Mouse (Mus musculus): ENCODE measurements around the gene Duoxa2. TPM values are rescaled to one million over a fixed set of nuclear protein-coding genes. Genes with fewer than 3 reads are reported as not detected.

Duoxa2 gene
- total RNA-seq (2015) (not detected in 2 replicates), total RNA-seq (2017) (not detected in 2 replicates)

DNA sequence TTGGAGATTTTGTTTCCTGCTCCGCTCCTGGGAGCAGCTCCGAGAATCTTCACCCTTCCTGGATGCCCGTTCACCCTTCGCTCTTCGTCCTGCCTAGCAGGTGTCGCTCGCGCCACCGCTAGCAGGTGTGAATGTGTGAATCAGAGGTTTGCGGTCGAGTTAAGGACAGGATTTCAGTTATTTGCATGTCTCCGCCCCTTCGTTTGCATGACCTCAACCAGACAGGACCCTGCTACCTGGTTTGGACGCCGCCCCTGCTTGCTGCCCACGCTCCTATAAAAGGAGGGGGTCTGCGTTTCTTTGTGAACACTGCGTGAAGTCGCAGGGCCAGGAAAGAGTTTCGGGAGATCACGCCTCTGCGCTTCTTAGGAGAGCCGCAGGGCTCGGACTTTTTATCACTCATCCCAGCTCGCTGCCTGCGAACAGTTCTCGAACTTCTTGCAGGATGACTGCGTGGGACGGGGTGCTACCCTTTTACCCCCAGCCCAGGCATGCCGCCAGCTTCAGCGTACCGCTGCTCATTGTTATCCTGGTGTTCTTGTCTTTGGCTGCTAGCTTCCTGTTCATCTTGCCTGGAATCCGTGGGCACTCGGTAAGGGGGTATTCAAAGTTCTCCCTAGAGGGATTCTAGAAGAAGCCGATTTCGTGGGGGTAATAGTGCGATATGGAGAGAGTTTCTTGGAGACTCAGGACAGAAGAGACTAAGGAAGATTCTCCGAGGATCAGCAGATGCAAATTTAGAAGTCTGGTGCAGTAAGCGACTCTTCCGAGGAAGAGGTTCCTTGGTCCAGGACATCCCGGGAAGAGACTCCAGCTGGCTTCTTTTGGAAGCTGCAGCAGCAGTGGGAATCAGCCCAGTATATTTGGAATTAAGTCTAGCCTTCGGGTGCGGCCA, at the start of gene Duoxa2:
TSS of gene Duoxa2 (plus strand) at position 305 of the 895 bp plus-strand sequence.
- ATAC-seq (replicated peaks; ENCODE audit: poor library complexity): no peak

DNA sequence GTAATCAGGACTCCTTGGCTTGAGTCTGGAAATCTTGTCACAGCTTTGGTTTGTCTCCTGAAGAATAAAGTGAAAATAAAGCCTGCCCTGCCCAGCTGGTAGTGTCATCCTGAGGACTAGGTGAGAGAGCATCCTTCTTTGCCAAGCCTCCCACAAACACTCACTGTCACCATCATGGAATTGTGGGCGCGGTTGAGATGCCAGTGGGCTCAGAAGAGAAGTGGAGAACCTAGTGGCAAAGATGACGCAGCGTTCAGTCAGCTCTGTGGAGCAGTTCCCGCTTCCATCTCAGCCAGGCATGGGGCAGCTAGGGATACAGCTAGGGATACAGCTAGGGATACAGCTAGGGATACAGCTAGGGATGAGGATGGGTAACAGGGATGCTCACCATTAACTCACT, 42.7 kb upstream of the Duoxa2 start:
- no peak for ATAC-seq (replicated peaks; ENCODE audit: poor library complexity)

- no peak for ATAC-seq (replicated peaks; ENCODE audit: poor library complexity)
Measured at GRCm38 (mm10) chr2:122260729-122261128, 38.0 kb upstream of the Duoxa2 start.

- no peak for ATAC-seq (replicated peaks; ENCODE audit: poor library complexity)
Measured at GRCm38 (mm10) chr2:122264690-122265089, 34.0 kb upstream of the Duoxa2 start.

GRCm38 (mm10) chr2:122266407-122267193, 32.1 kb upstream of the Duoxa2 start:
- ATAC-seq (replicated peaks; ENCODE audit: poor library complexity): no peak

DNA sequence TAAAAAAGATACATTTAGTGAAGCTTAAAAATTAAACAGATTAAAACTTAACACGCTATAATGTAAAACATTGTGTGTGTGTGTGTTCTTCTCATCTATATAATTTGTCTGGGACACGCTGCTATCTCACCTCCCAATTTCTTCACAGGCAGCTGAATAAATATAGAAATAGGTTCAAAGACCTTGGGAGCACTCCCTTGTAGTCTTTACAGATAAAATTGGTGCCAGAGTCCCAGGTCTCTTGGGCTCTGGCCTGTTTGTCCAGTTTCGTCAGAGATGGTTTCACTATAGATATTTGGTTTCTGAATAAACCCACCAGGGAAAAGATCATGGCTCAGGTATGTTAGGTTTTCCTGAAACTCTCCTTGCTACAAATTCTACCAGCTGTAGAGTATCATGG, 19.9 kb upstream of the Duoxa2 start:
- no peak for ATAC-seq (replicated peaks; ENCODE audit: poor library complexity)

GRCm38 (mm10) chr2:122284091-122284490, 14.6 kb upstream of the Duoxa2 start:
- no peak for ATAC-seq (replicated peaks; ENCODE audit: poor library complexity)

DNA sequence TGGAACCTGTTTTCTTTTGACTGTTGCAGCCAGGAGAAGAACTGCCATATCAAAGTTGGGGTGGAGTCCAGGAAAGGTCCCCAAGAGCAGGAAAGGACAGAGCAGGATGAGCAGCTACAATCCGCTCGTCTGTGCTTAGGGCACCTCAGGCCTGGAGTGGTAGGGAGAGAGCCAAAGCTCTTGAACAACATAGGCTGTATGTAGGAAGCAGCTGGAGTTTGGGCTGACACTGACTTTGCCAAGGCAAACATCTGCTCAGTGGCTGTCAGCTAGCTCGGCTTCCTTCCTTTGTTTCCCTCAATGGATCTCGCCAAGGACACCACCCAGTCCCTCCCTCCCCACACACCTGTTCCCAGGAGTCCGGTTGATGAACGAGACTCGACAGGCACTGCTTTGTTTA, 12.6 kb upstream of the Duoxa2 start:
- ATAC-seq (replicated peaks; ENCODE audit: poor library complexity): no peak

DNA sequence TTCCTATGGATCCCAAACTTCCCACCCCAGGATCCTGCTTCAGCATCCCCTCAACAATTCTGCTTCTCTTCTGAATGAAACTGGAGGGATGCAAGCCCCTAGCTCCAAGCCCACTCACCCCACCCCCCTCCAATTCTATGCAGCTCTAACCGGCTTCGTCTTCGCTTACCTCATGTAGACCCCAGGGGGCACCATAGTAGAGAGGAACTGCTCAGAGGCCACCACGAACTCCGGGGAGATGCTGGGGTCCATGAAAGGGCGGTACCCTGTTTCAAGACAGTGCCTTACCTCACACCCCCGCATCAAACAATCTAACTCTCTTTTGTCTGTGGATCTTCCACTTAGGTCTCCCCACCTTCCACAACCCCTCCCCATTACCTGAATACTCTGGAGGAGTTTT, 3.8 kb upstream of the Duoxa2 start:
- ATAC-seq (replicated peaks; ENCODE audit: poor library complexity): peak; percentile 32; the same call in 1 of the 2 replicates

DNA sequence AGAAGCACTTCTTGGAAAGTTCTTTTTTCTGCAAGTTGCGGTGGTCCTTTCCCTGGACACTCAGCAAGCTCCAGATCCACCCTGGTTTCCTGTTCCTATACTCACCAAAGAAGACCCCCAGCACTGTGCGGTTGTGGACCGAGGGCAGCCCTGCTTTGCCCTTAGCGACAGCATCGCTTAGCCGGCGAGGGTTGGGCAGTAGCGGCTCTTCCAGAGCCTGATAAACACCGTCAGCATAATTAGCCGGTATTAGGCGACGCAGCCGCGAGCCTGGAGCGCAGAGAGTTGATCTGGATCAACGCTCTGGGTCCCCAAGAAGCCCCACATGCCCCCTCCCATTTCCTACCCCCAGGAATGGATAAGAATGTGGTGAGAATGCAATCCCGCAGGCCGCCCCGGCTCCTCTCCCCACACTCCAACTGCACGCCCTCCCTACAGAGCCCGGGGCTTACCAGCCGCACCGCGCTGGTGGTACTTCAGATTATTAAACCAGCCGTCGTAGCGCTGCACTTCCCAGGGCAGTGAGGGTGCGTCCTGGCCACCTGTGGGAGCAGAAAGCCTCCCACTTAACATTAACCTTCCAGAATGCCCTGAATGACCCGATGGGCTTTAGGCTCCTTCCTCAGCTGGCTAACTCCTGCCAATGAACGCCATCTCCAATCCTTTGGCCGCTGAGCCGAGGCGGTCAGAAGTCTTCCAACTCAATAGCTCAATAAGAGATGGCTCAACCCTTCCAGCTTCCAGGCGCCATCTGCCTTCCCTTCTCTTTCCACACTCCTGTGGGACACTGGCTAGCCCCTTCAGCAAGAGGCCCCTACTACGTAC, 1.2 kb upstream of the Duoxa2 start:
- ATAC-seq (replicated peaks; ENCODE audit: poor library complexity): no peak

- ATAC-seq (replicated peaks; ENCODE audit: poor library complexity): no peak
Measured at GRCm38 (mm10) chr2:122298096-122298499, 602 bp upstream of the Duoxa2 start, which contains the start of gene Duox2. TSS of gene Duox2 (minus strand) at chr2:122298449.

GRCm38 (mm10) chr2:122299911-122300655, 1.4 kb downstream of the Duoxa2 start:
- ATAC-seq (replicated peaks; ENCODE audit: poor library complexity): no peak

- no peak for ATAC-seq (replicated peaks; ENCODE audit: poor library complexity)
Measured at GRCm38 (mm10) chr2:122300656-122301020, 1.9 kb downstream of the Duoxa2 start.

- ATAC-seq (replicated peaks; ENCODE audit: poor library complexity): peak; percentile 22; the same call in 1 of the 2 replicates
Measured at GRCm38 (mm10) chr2:122301081-122301920, 2.6 kb downstream of the Duoxa2 start.

DNA sequence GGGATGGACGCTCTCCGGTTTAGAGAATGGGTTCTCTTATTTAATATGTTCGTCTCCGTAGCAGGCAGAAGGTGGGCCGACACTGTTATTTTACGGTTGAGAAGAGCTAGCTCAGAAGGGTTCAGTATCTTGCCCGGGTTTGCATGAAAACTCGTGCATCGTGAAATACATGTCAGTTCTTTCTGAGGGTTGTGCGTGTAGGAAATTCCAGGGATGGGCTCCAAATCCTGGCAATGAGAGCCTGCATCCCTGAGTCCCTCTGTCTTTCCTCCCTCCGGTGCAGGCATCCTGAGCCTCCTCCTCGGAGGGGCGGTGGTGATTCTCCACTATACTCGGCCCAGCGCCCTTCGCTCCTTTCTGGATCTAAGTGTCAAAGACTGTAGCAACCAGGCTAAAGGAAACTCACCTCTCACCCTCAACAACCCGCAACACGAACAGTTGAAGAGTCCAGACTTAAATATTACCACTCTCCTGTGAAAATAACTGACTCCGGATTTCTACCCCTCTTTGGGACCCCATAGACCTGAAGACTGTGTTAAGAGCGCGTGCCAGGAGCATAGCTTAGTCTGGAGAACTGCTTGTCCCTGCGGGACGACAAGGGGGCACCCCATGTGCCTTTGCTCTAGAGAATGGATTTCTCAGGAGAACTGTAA, 3.3 kb downstream of the Duoxa2 start:
- no peak for ATAC-seq (replicated peaks; ENCODE audit: poor library complexity)

DNA sequence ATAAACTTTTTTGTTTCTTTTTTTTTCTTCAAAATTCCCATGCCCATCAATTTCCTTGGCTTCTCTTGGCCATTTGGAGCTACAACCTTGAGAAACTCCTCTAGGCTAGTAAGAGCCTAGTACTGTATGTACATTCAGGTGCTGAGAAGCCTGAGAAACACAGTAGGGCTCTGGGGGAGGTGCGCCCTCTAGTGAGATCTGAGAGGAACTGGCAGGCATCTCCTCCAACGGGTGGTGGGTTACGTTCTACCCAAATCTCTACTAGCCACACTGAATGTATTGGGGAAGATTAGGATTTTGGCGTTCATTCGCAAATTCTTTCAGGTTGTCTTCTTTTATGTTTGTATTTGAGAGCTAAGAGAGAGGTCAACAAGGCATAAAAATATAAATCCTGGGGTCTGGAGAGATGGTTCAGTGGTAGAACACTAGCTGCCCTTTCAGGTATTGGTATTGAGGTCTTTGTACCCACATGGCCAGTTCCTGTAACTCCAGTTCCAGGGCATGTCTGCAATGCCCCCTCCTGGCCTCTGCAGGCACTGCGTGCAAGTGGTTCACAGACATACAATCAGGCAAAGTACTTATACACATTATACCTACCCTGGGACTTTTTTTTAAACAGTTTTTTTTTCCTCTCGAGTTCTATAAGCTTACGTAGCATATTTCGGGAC, 4.0 kb downstream of the Duoxa2 start:
- ATAC-seq (replicated peaks; ENCODE audit: poor library complexity): peak; percentile 75

DNA sequence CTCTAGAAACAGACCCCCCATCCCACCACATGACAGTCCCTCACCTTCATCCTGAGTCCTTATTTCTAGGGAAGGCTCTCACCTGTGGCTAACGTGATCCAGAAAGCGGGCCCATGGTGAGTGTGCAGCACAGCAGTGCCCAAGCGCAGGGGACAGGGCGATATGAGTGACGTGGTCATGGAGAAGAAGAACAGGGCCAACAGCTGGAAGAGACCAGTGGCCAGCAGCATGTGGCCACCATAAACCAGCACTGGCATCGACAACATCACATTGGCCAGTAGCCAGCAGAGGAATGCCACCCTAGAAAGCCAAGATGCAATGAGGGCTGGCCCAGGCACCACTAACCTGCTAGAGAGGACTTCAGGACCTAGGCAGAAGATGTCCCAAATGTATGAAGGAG, 5.8 kb downstream of the Duoxa2 start:
- no peak for ATAC-seq (replicated peaks; ENCODE audit: poor library complexity)

Data from megakaryocyte progenitor cell, adult 5-6 weeks (primary cell).